Mouse (Mus musculus): Measurements from ENCODE around the gene Slc9a9. TPM values are rescaled to one million over a fixed set of nuclear protein-coding genes. Genes with fewer than 3 reads are reported as not detected.

Slc9a9 gene
- total RNA-seq, 2 experiments from 2014 or later: 23.1 to 23.7 TPM

GRCm38 (mm10) chr9:94922062-94922461 is 252.4 kb downstream of the Slc9a9 start:
- no peak for DNase-seq (ENCODE audit: extremely low spot score in 1 of 2, low spot score in 2 of 2)
- TF ChIP-seq CTCF (IDR thresholded peaks at IDR 0.05): no peak
- Histone ChIP-seq H3K4me3 (no peak overlapping the region), H3K27ac (no peak overlapping the region)
- intact Hi-C loops (cut with DNase I): no loop called here

- no peak for DNase-seq (ENCODE audit: extremely low spot score in 1 of 2, low spot score in 2 of 2)
- H3K27ac ChIP-seq: no peak overlapping the region
- intact Hi-C loops (cut with DNase I): no loop called here
- no peak for TF ChIP-seq CTCF (IDR thresholded peaks at IDR 0.05)
- no peak overlapping the region for H3K4me3 ChIP-seq
Observed at GRCm38 (mm10) chr9:94925845-94926244, 256.1 kb downstream of the Slc9a9 start.

- Histone ChIP-seq H3K4me3 (no peak overlapping the region), H3K27ac (no peak overlapping the region)
- intact Hi-C loops (cut with DNase I): no loop called here
- TF ChIP-seq CTCF (IDR thresholded peaks at IDR 0.05): peak; percentile 49
- no peak for DNase-seq (ENCODE audit: extremely low spot score in 1 of 2, low spot score in 2 of 2)
Observed at GRCm38 (mm10) chr9:94927101-94927500, 257.4 kb downstream of the Slc9a9 start.

- H3K4me3 ChIP-seq: no peak overlapping the region
- TF ChIP-seq CTCF (IDR thresholded peaks at IDR 0.05): no peak
- H3K27ac ChIP-seq: no peak overlapping the region
- DNase-seq (ENCODE audit: extremely low spot score in 1 of 2, low spot score in 2 of 2): no peak
- intact Hi-C loops (cut with DNase I): no loop called here
Observed at GRCm38 (mm10) chr9:94945569-94946135, 275.9 kb downstream of the Slc9a9 start.

- no peak for TF ChIP-seq CTCF (IDR thresholded peaks at IDR 0.05)
- Histone ChIP-seq H3K4me3 (no peak overlapping the region), H3K27ac (no peak overlapping the region)
- no peak for DNase-seq (ENCODE audit: extremely low spot score in 1 of 2, low spot score in 2 of 2)
- intact Hi-C loops (cut with DNase I): no loop called here
Observed at GRCm38 (mm10) chr9:94947246-94947645, 277.5 kb downstream of the Slc9a9 start.

GRCm38 (mm10) chr9:94950676-94951075 is 281.0 kb downstream of the Slc9a9 start:
- intact Hi-C loops (cut with DNase I): no loop called here
- no peak for TF ChIP-seq CTCF (IDR thresholded peaks at IDR 0.05)
- no peak overlapping the region; the same call in 1 of the 2 replicates for H3K27ac ChIP-seq
- no peak for DNase-seq (ENCODE audit: extremely low spot score in 1 of 2, low spot score in 2 of 2)
- no peak overlapping the region for H3K4me3 ChIP-seq

GRCm38 (mm10) chr9:94955645-94956044 is 285.9 kb downstream of the Slc9a9 start:
- intact Hi-C loops (cut with DNase I): no loop called here
- H3K4me3 ChIP-seq: no peak overlapping the region
- no peak for TF ChIP-seq CTCF (IDR thresholded peaks at IDR 0.05)
- H3K27ac ChIP-seq: no peak overlapping the region
- DNase-seq (ENCODE audit: extremely low spot score in 1 of 2, low spot score in 2 of 2): no peak

- intact Hi-C loops (cut with DNase I): loop anchor here (2.0 kb wide), 1 partner anchor 14 kb away; no protein-coding TSS in a partner anchor
- DNase-seq (ENCODE audit: extremely low spot score in 1 of 2, low spot score in 2 of 2): peak; percentile 30 to 40
- peak overlapping the region; percentile 76 for H3K27ac ChIP-seq
- H3K4me3 ChIP-seq: no peak overlapping the region
- TF ChIP-seq CTCF (IDR thresholded peaks at IDR 0.05): no peak
Observed at GRCm38 (mm10) chr9:94958382-94958781, 288.7 kb downstream of the Slc9a9 start.

GRCm38 (mm10) chr9:94968596-94969120 is 298.9 kb downstream of the Slc9a9 start:
- TF ChIP-seq CTCF (IDR thresholded peaks at IDR 0.05): no peak
- intact Hi-C loops (cut with DNase I): loop anchor here (5.0 kb wide), 2 partner anchors 119 to 226 kb away; no protein-coding TSS in a partner anchor
- H3K27ac ChIP-seq: peak overlapping the region; percentile 12; the same call in 1 of the 2 replicates

GRCm38 (mm10) chr9:94969131-94969530 is 299.4 kb downstream of the Slc9a9 start:
- intact Hi-C loops (cut with DNase I): loop anchor here (5.0 kb wide), 2 partner anchors 118 to 227 kb away; no protein-coding TSS in a partner anchor
- no peak for TF ChIP-seq CTCF (IDR thresholded peaks at IDR 0.05)
- H3K4me3 ChIP-seq: no peak overlapping the region
- no peak for DNase-seq (ENCODE audit: extremely low spot score in 1 of 2, low spot score in 2 of 2)
- H3K27ac ChIP-seq: no peak overlapping the region

More at GRCm38 (mm10) chr9:94968596-94969120, 298.9 kb downstream of the Slc9a9 start:
- no peak overlapping the region for H3K4me3 ChIP-seq
- no peak for DNase-seq (ENCODE audit: extremely low spot score in 1 of 2, low spot score in 2 of 2)

GRCm38 (mm10) chr9:94972021-94972420 is 302.3 kb downstream of the Slc9a9 start:
- no peak for TF ChIP-seq CTCF (IDR thresholded peaks at IDR 0.05)
- intact Hi-C loops (cut with DNase I): loop anchor here (1.0 to 5.0 kb wide), 4 partner anchors 13 to 433 kb away; no protein-coding TSS in a partner anchor
- Histone ChIP-seq H3K4me3 (no peak overlapping the region), H3K27ac (0 out of 2 replicates have a peak overlapping the region, but pooled peaks have one; percentile 9)
- peak in 1 of 2 experiments; percentile 26 for DNase-seq (ENCODE audit: extremely low spot score in 1 of 2, low spot score in 2 of 2)

- H3K4me3 ChIP-seq: no peak overlapping the region
- TF ChIP-seq CTCF (IDR thresholded peaks at IDR 0.05): no peak
- DNase-seq (ENCODE audit: extremely low spot score in 1 of 2, low spot score in 2 of 2): no peak
- H3K27ac ChIP-seq: no peak overlapping the region; the same call in 1 of the 2 replicates
- intact Hi-C loops (cut with DNase I): loop anchor here (1.0 to 5.0 kb wide), 4 partner anchors 14 to 433 kb away; no protein-coding TSS in a partner anchor
Observed at GRCm38 (mm10) chr9:94972693-94973092, 303.0 kb downstream of the Slc9a9 start.

Measured in left cerebral cortex, adult 2 months (tissue).